Mouse (Mus musculus) myocyte (in vitro differentiated cells): ENCODE measurements around the gene Sema6d. TPM values are rescaled to one million over a fixed set of nuclear protein-coding genes. Genes with fewer than 3 reads are reported as not detected.

Experiments used
- H3K27me3 ChIP-seq: one replicate; pipeline ENCODE4 v1.6.1; 2011; ENCODE audit not compliant: control insufficient read depth, insufficient read depth, insufficient read length
- H3K36me3 ChIP-seq: one replicate; pipeline ENCODE4 v1.6.1; 2011; ENCODE audit not compliant: control insufficient read depth, insufficient read depth
- H3K4me2 ChIP-seq: one replicate; pipeline ENCODE4 v1.6.1; 2011; ENCODE audit warnings: low read depth, control low read depth
- H3K4me3 ChIP-seq: one replicate; pipeline ENCODE4 v1.5.1; 2011; ENCODE audit warnings: mild to moderate bottlenecking, control low read depth, moderate library complexity
- H3K79me2 ChIP-seq: one replicate; pipeline ENCODE4 v1.6.1; 2011; ENCODE audit not compliant: control insufficient read depth, insufficient read depth
- H3ac ChIP-seq: one replicate; pipeline ENCODE4 v1.6.1; 2011; ENCODE audit not compliant: control insufficient read depth, insufficient read length
- CEBPB ChIP-seq: IDR thresholded peaks from 2 replicates; pipeline ENCODE4 v1.6.1; 2011; ENCODE audit warnings: mild to moderate bottlenecking, moderate library complexity; ENCODE audit not compliant: poor library complexity, insufficient read depth, severe bottlenecking
- E2F4 ChIP-seq: IDR thresholded peaks from one replicate; pipeline ENCODE4 v1.6.1; 2011; ENCODE audit warnings: mild to moderate bottlenecking, control low read depth, moderate library complexity; ENCODE audit not compliant: insufficient read depth
- MAX ChIP-seq: IDR thresholded peaks from one replicate; pipeline ENCODE4 v1.6.1; 2011; ENCODE audit warnings: low read depth, mild to moderate bottlenecking, control low read depth
- MYOD1 ChIP-seq, 3 experiments: IDR thresholded peaks; one replicate each; pipeline ENCODE4 v1.6.1; 2011; ENCODE audit warnings: control low read depth in 2 of 3, low read depth in 2 of 3, mild to moderate bottlenecking in 2 of 3, moderate library complexity in 1 of 3; ENCODE audit not compliant: insufficient read length in 2 of 3, control insufficient read depth in 1 of 3
- MYOG ChIP-seq, 3 experiments: IDR thresholded peaks; one replicate each; pipeline ENCODE4 v1.6.1; 2011; ENCODE audit warnings: control low read depth in 2 of 3, low read depth in 2 of 3, mild to moderate bottlenecking in 2 of 3; ENCODE audit not compliant: insufficient read length in 2 of 3, control insufficient read depth in 1 of 3, insufficient read depth in 1 of 3
- POLR2A ChIP-seq: IDR thresholded peaks from one replicate; pipeline ENCODE4 v1.6.1; 2011; ENCODE audit warnings: low read depth, mild to moderate bottlenecking, control low read depth, moderate library complexity; ENCODE audit not compliant: insufficient read length
- POLR2AphosphoS2 ChIP-seq: IDR thresholded peaks from one replicate; pipeline ENCODE4 v1.6.1; 2011; ENCODE audit warnings: low read depth, control low read depth; ENCODE audit not compliant: insufficient read length
- REST ChIP-seq: IDR thresholded peaks from one replicate; pipeline ENCODE4 v1.6.1; 2011; ENCODE audit warnings: mild to moderate bottlenecking, control low read depth, moderate library complexity; ENCODE audit not compliant: insufficient read depth, insufficient read length
- SRF ChIP-seq: IDR thresholded peaks from one replicate; pipeline ENCODE4 v1.6.1; 2011; ENCODE audit warnings: low read depth; ENCODE audit not compliant: control insufficient read depth, insufficient read length
- TCF12 ChIP-seq: IDR thresholded peaks from one replicate; pipeline ENCODE4 v1.6.1; 2011; ENCODE audit warnings: mild to moderate bottlenecking, control low read depth; ENCODE audit not compliant: poor library complexity, insufficient read depth, severe bottlenecking
- TCF3 ChIP-seq: IDR thresholded peaks from one replicate; pipeline ENCODE4 v1.6.1; 2011; ENCODE audit warnings: low read depth, control low read depth; ENCODE audit not compliant: insufficient read length
- USF1 ChIP-seq: IDR thresholded peaks from one replicate; pipeline ENCODE4 v1.6.1; 2011; ENCODE audit warnings: low read depth, mild to moderate bottlenecking, control low read depth, moderate library complexity
- polyA plus RNA-seq: library from polyadenylated mRNA; unstranded; fragments of >200 nt; fragmentation: generic; extraction: Trizol; gene quantifications from one replicate; pipeline ENCODE4 v1.2.1, GENCODE M21; 2012; ENCODE audit warnings: missing spikeins

Sema6d gene
- 0.97 TPM for polyA plus RNA-seq

GRCm38 (mm10) chr2:124089813-124090230 lies at the start of gene Sema6d:
Gene Sema6d, plus strand, starts transcription at chr2:124089969.
- no peak for TF ChIP-seq USF1
- no peak for TF ChIP-seq CEBPB
- no peak for TF ChIP-seq REST
- no peak for TF ChIP-seq POLR2AphosphoS2
- Histone ChIP-seq H3K36me3 (no peaks in the 10 kb centered on the region), H3K4me3 (no peak within 1 kb of the TSS), H3K4me2 (peak within 1 kb of the TSS; percentile 53), H3K79me2 (no peaks in the 10 kb centered on the region), H3ac (peak within 1 kb of the TSS; percentile 59), H3K27me3 (peaks cover 11% of the 10 kb centered on the region)

GRCm38 (mm10) chr2:124059910-124060309 lies 29.9 kb upstream of the Sema6d start:
- TF ChIP-seq POLR2A: no peak
- no peak for TF ChIP-seq MYOD1 (IDR thresholded peaks at IDR 0.05; ENCODE audit: control insufficient read depth in 1 of 3, insufficient read length in 2 of 3, low read depth in 2 of 3)
- no peak for TF ChIP-seq SRF
- no peak for TF ChIP-seq E2F4
- TF ChIP-seq CEBPB: no peak
- TF ChIP-seq MYOG (IDR thresholded peaks at IDR 0.05; ENCODE audit: control insufficient read depth in 1 of 3, insufficient read depth in 1 of 3, insufficient read length in 2 of 3, low read depth in 2 of 3): no peak
- no peak for TF ChIP-seq TCF12
- no peak for TF ChIP-seq TCF3
- Histone ChIP-seq H3K4me3 (no peak overlapping the region), H3K4me2 (no peak overlapping the region), H3K27me3 (no peaks in the 10 kb centered on the region), H3K36me3 (no peaks in the 10 kb centered on the region), H3K79me2 (no peaks in the 10 kb centered on the region), H3ac (no peak overlapping the region)

GRCm38 (mm10) chr2:124068380-124068779 lies 21.4 kb upstream of the Sema6d start:
- Histone ChIP-seq H3K4me3 (no peak overlapping the region), H3K79me2 (no peaks in the 10 kb centered on the region), H3K27me3 (no peaks in the 10 kb centered on the region), H3K36me3 (no peaks in the 10 kb centered on the region), H3ac (no peak overlapping the region), H3K4me2 (no peak overlapping the region)
- TF ChIP-seq MYOD1 (IDR thresholded peaks at IDR 0.05; ENCODE audit: control insufficient read depth in 1 of 3, insufficient read length in 2 of 3, low read depth in 2 of 3): no peak
- no peak for TF ChIP-seq TCF12
- no peak for TF ChIP-seq REST
- no peak for TF ChIP-seq POLR2A
- no peak for TF ChIP-seq MAX

- H3K36me3 ChIP-seq: no peaks in the 10 kb centered on the region
- no peaks in the 10 kb centered on the region for H3K27me3 ChIP-seq
- no peaks in the 10 kb centered on the region for H3K79me2 ChIP-seq
- H3K4me3 ChIP-seq: no peak overlapping the region
- no peak overlapping the region for H3K4me2 ChIP-seq
- TF ChIP-seq MYOG (IDR thresholded peaks at IDR 0.05; ENCODE audit: control insufficient read depth in 1 of 3, insufficient read depth in 1 of 3, insufficient read length in 2 of 3, low read depth in 2 of 3) (no peak), SRF (no peak), MAX (no peak), POLR2AphosphoS2 (no peak), E2F4 (no peak), USF1 (no peak), TCF12 (no peak), REST (no peak), CEBPB (no peak), POLR2A (no peak), TCF3 (no peak)
- H3ac ChIP-seq: no peak overlapping the region
These were observed 19.1 kb upstream of the Sema6d start for GRCm38 (mm10) chr2:124070664-124071063.

GRCm38 (mm10) chr2:124071380-124071779 lies 18.4 kb upstream of the Sema6d start:
- H3K79me2 ChIP-seq: no peaks in the 10 kb centered on the region
- no peak overlapping the region for H3ac ChIP-seq
- no peak overlapping the region for H3K4me2 ChIP-seq
- no peaks in the 10 kb centered on the region for H3K27me3 ChIP-seq
- TF ChIP-seq TCF3 (no peak), CEBPB (no peak), USF1 (no peak), E2F4 (no peak), TCF12 (no peak), MYOG (IDR thresholded peaks at IDR 0.05; ENCODE audit: control insufficient read depth in 1 of 3, insufficient read depth in 1 of 3, insufficient read length in 2 of 3, low read depth in 2 of 3) (no peak), SRF (no peak), POLR2AphosphoS2 (no peak), REST (no peak), MAX (no peak), MYOD1 (IDR thresholded peaks at IDR 0.05; ENCODE audit: control insufficient read depth in 1 of 3, insufficient read length in 2 of 3, low read depth in 2 of 3) (no peak)
- H3K4me3 ChIP-seq: no peak overlapping the region
- no peaks in the 10 kb centered on the region for H3K36me3 ChIP-seq
